Mouse (Mus musculus) liver, postnatal 0 days (tissue): ENCODE measurements at regions not wholly inside any gene's neighbourhood (a gene's known extent, or its start where the extent isn't known, plus 50 kb on each side); places are given as distances from the start of the nearest gene placed in this dataset.

Experiments
- ATAC-seq: fragments of 200-750 bp; cut with Nextera tagmentation; 2 replicates; pipeline ENCODE4 v1.8.0; 2017; ENCODE audit warnings: mild to moderate bottlenecking, moderate library complexity
- DNase-seq: peaks from one replicate; pipeline ENCODE4 v3.0.0-alpha.2; 2016
- H3K27ac ChIP-seq: fragments of 300-500 bp; sonication (generic); 2 replicates; pipeline ENCODE4 v1.5.1; 2014; ENCODE audit warnings: antibody characterized with exemption, moderate library complexity, mild to moderate bottlenecking, low read depth
- H3K27me3 ChIP-seq: fragments of 300-500 bp; sonication (generic); 2 replicates; pipeline ENCODE4 v1.6.1; 2014; ENCODE audit warnings: low read length, control low read depth, mixed read lengths; ENCODE audit not compliant: insufficient read depth
- H3K36me3 ChIP-seq: fragments of 300-500 bp; sonication (generic); replicated peaks from 2 replicates; pipeline ENCODE4 v1.6.1; 2014; ENCODE audit warnings: mild to moderate bottlenecking, control low read depth, low read length, moderate library complexity, mixed read lengths; ENCODE audit not compliant: insufficient read depth
- H3K4me1 ChIP-seq: fragments of 300-500 bp; sonication (generic); 2 replicates; pipeline ENCODE4 v1.6.1; 2014; ENCODE audit warnings: antibody characterized with exemption, mild to moderate bottlenecking, control low read depth; ENCODE audit not compliant: insufficient read depth
- H3K4me2 ChIP-seq: fragments of 300-500 bp; sonication (generic); 2 replicates; pipeline ENCODE4 v1.6.1; 2014; ENCODE audit warnings: low read depth, mild to moderate bottlenecking, low read length, moderate library complexity, mixed read lengths
- H3K4me3 ChIP-seq: fragments of 300-500 bp; sonication (generic); 2 replicates; pipeline ENCODE4 v1.5.1; 2014; ENCODE audit warnings: low read depth, low read length
- H3K9ac ChIP-seq: fragments of 300-500 bp; sonication (generic); replicated peaks from 2 replicates; pipeline ENCODE4 v1.6.1; 2014; ENCODE audit warnings: mild to moderate bottlenecking, moderate library complexity
- H3K9me3 ChIP-seq: fragments of 300-500 bp; sonication (generic); 2 replicates; pipeline ENCODE4 v1.6.1; 2016; ENCODE audit warnings: mild to moderate bottlenecking, control low read depth, low read length, mixed read lengths
- CTCF ChIP-seq: sonication (generic); IDR thresholded peaks from 2 replicates; pipeline ENCODE4 v1.5.1; 2016; ENCODE audit warnings: antibody characterized with exemption, low read depth
- EP300 ChIP-seq: IDR thresholded peaks from 2 replicates; pipeline ENCODE4 v1.6.1; 2016; ENCODE audit warnings: antibody characterized with exemption, low read depth, mild to moderate bottlenecking
- WGBS: fragments of 180-500 bp; shearing (Covaris S2); extraction: QIAGEN DNeasy Blood & Tissue Kit; methylation state at CpG from one replicate; pipeline ENCODE4 v1.1.7; 2014; ENCODE audit not compliant: insufficient replicate concordance; 5-methylcytosine and 5-hydroxymethylcytosine counted together

- Histone ChIP-seq H3K4me2 (no peak overlapping the region), H3K4me1 (no peaks in the 10 kb centered on the region), H3K27me3 (no peaks in the 10 kb centered on the region), H3K36me3 (no peaks in the 10 kb centered on the region), H3K9me3 (no peaks in the 10 kb centered on the region), H3K4me3 (no peak overlapping the region), H3K27ac (no peak overlapping the region), H3K9ac (no peak overlapping the region)
- 76% methylated on average over 5 of the region's 5 CpGs for WGBS
- no peak for TF ChIP-seq CTCF
- no peak for TF ChIP-seq EP300
- DNase-seq (no peak), ATAC-seq (no peak)
These were observed 102.9 kb upstream of the Tle3 start for GRCm38 (mm10) chr9:61269151-61269870.

DNA sequence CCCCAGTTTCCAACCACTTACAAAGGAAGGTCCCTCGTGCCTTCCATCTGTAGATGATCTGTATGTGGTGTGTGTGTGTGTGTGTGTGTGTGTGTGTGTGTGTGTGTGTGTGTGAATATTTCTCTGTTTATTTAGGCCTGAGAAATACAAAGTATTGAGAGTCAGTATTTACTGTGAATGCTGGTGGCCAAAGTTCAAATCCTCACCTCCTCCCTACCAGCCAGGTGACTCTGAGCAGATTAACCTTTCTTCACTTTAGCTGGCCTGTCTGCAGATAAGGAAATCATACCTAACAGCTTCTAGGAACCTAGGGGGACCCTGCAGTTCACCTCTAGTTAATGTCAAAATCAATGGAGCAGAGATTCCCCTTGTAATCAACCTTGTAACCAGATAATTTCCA, 100.9 kb upstream of the Tle3 start:
- TF ChIP-seq EP300 (no peak), CTCF (no peak)
- Histone ChIP-seq H3K9ac (no peak overlapping the region), H3K4me1 (no peaks in the 10 kb centered on the region), H3K4me2 (no peak overlapping the region), H3K36me3 (no peaks in the 10 kb centered on the region), H3K4me3 (no peak overlapping the region), H3K27ac (no peak overlapping the region), H3K27me3 (no peaks in the 10 kb centered on the region), H3K9me3 (no peaks in the 10 kb centered on the region)
- no peak for ATAC-seq
- no peak for DNase-seq
- WGBS: 75% methylated on average over 1 of the region's 1 CpGs

DNA sequence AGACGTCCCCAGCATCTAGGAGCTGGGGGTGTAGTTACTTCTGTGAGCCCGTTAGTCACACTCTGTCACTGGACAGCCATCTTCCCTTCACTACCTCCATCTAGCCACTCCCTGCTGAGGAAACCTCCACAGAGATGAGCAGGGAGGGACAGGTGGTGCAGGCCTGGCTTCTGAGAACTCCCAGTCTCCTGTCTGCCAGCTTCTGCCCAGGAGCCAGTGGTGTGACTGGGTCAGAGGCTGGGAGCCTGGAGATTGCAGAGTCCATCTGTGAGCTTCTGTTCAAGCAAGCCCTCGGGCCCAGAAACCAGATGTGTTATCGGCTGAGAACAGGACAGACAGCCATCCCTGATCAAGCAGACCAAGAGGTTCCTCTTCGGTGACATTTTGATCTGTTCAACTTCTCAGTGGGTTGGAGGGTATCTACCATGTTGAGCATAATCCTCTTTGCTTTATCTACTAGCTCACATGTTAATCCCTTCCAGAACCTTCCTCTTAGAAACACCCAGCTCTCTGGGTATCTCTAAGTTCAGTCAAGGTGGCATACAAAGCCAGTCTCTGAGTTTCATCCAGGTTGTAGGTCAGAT, 100.3 kb upstream of the Tle3 start:
- ATAC-seq: no peak; the same call in 1 of the 2 replicates
- Histone ChIP-seq H3K9me3 (no peaks in the 10 kb centered on the region), H3K4me1 (no peaks in the 10 kb centered on the region), H3K27me3 (no peaks in the 10 kb centered on the region), H3K4me3 (no peak overlapping the region), H3K4me2 (no peak overlapping the region), H3K27ac (no peak overlapping the region), H3K36me3 (no peaks in the 10 kb centered on the region), H3K9ac (no peak overlapping the region)
- DNase-seq: no peak
- WGBS: 58% methylated on average over 5 of the region's 5 CpGs
- TF ChIP-seq EP300 (no peak), CTCF (no peak)

DNA sequence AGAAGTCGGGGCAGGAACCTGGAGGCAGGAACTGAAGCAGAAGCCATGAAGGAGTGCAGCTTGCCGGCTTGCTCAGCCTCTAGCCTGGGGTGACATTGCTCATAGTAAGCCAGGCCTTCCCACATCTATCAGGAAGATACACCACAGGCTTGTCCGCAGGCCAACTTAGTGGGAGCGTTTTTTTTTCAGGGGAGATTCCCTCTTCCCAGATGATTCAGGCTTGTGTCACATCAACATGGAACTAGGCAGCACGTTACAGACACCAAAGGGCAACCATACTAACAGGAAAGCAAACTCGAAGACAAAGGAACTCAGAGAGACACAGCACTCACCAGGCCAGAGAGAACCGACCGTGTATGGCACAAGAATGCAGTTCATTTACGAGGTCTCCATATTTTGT, 98.1 kb upstream of the Tle3 start:
- DNase-seq (no peak), ATAC-seq (no peak)
- H3K4me1 ChIP-seq: 0 out of 2 replicates have a peak, but pooled peaks cover 3% of the 10 kb centered on the region
- 0 out of 2 replicates have a peak, but pooled peaks cover under 1% of the 10 kb centered on the region for H3K27me3 ChIP-seq
- H3K27ac ChIP-seq: no peak overlapping the region
- no peak for TF ChIP-seq CTCF
- no peak for TF ChIP-seq EP300
- H3K9ac ChIP-seq: no peak overlapping the region
- 75% methylated on average over 9 of the region's 9 CpGs for WGBS
- no peak overlapping the region for H3K4me3 ChIP-seq
- no peaks in the 10 kb centered on the region for H3K36me3 ChIP-seq
- H3K9me3 ChIP-seq: no peaks in the 10 kb centered on the region
- no peak overlapping the region for H3K4me2 ChIP-seq

DNA sequence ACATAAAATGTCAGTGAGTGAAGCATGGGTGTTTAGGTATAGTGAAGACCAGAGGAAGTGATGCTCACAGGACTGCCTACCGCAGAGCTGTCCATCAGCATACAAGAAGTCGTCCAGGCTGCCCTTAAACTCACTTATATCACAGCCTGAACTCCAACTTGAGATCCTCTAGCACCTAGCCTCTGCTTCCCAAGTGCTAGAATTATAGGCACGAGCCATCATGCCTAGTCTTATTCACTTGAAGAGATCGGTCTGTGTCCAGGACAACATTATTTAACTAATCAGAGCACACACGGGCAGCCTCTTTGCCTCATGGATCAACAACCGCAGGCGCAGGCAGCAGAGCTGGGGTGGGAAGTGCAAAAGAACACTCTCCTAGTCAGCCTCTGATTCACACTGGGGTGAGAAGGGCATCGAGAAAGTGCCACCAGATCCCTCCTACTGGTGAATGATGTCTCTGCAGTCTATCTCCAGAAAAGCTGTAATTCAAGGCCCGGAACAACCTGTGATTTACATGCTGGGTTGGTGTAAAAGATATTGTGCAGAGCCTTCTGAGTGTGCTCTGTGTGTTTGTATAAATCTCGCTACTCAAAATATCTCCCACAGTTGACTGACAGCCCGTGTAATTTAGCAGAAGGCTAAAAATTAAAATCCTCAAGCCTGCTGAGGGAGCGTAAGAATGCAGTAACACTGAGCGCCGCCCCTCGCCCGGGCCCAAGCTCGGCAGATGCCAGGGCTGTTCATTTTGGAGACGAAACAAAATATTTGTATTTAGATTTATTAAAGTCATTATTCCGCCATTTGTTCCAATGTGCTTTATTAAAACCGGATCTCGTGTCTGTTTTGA, 94.6 kb upstream of the Tle3 start:
- no peak overlapping the region for H3K27ac ChIP-seq
- TF ChIP-seq CTCF: peak; percentile 79
- TF ChIP-seq EP300: no peak
- no peak overlapping the region for H3K9ac ChIP-seq
- WGBS: 16% methylated on average over 21 of the region's 21 CpGs
- no peak overlapping the region for H3K4me3 ChIP-seq
- H3K9me3 ChIP-seq: no peaks in the 10 kb centered on the region
- DNase-seq: peak; percentile 51
- H3K36me3 ChIP-seq: no peaks in the 10 kb centered on the region
- H3K4me2 ChIP-seq: peak overlapping the region; percentile 38
- H3K4me1 ChIP-seq: 0 out of 2 replicates have a peak, but pooled peaks cover 3% of the 10 kb centered on the region
- ATAC-seq: peak; percentile 81
- H3K27me3 ChIP-seq: 0 out of 2 replicates have a peak, but pooled peaks cover 7% of the 10 kb centered on the region

GRCm38 (mm10) chr9:61278216-61278758, 93.9 kb upstream of the Tle3 start:
- Histone ChIP-seq H3K27me3 (0 out of 2 replicates have a peak, but pooled peaks cover 7% of the 10 kb centered on the region), H3K4me2 (peak overlapping the region; percentile 38), H3K4me1 (0 out of 2 replicates have a peak, but pooled peaks cover 3% of the 10 kb centered on the region), H3K9me3 (no peaks in the 10 kb centered on the region), H3K4me3 (no peak overlapping the region), H3K36me3 (no peaks in the 10 kb centered on the region), H3K27ac (no peak overlapping the region), H3K9ac (no peak overlapping the region)
- ATAC-seq (no peak), DNase-seq (no peak)
- TF ChIP-seq EP300 (0 out of 2 replicates have a peak, but pooled peaks have one; percentile 18), CTCF (no peak)
- WGBS: 14% methylated on average over 12 of the region's 12 CpGs
